ENCODE assay signal across 15 mouse cellular contexts in the genomic region with DNA sequence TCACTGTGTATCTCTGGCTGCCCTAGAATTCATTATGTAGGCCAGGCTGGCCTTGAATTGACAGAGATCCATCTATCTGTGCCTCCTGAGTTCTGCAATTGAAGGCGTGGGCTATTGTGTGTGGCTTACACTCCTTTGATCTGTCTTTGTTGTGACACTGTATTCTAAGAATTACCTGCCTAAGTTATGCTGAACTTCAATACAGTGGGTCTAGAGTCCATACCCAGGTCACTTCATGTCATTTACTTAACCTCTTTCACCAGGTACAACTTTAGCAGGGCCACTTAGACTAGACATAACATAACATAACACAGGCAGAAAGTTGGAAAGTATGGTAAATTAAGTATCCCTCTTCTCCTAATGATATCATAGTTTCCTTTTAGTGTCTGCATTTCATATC.
"Had no signal": no experiment of that assay in that cellular context is flagged by ENCODE, and none has a peak within 500 bp of the region (broad histone marks: within the 10 kb centered on the region; RNA-seq: fewer than 3 reads in every experiment).

No protein-coding gene starts in this region.

- H3K4me1 ChIP-seq: stomach, embryonic 15.5 days had no signal

- H3K4me3 ChIP-seq: neural tube, embryonic 15.5 days; stomach, embryonic 15.5 days had no signal

- DNase-seq: retina, postnatal 1 day; right cerebral cortex, adult 18-20 months; right cerebral cortex, postnatal 14 days; right cerebral cortex, postnatal 25 days; right cerebral cortex, postnatal 4 days; spleen, adult 18-20 months; thymus, adult 18-20 months; thymus, adult 2 months; thymus, postnatal 14 days; thymus, postnatal 25 days; thymus, postnatal 36 days; thymus, postnatal 4 days had no signal

- H3K27me3 ChIP-seq: neural tube, embryonic 15.5 days; stomach, embryonic 15.5 days had no signal

- H3K9ac ChIP-seq: neural tube, embryonic 15.5 days; stomach, embryonic 15.5 days had no signal

- H3K36me3 ChIP-seq: neural tube, embryonic 15.5 days; stomach, embryonic 15.5 days had no signal

- H3K4me2 ChIP-seq: neural tube, embryonic 15.5 days; stomach, embryonic 15.5 days had no signal

- H3K9me3 ChIP-seq: neural tube, embryonic 15.5 days; stomach, embryonic 15.5 days had no signal

- H3K27ac ChIP-seq: neural tube, embryonic 15.5 days; stomach, embryonic 15.5 days; stomach, postnatal 0 days had no signal
